Mouse (Mus musculus): ENCODE data around the gene Misp. TPM values are rescaled to one million over a fixed set of nuclear protein-coding genes. Genes with fewer than 3 reads are reported as not detected.

Misp gene
- total RNA-seq, 2 experiments from 2014 or later: 1.7 TPM; not detected in 1

DNA sequence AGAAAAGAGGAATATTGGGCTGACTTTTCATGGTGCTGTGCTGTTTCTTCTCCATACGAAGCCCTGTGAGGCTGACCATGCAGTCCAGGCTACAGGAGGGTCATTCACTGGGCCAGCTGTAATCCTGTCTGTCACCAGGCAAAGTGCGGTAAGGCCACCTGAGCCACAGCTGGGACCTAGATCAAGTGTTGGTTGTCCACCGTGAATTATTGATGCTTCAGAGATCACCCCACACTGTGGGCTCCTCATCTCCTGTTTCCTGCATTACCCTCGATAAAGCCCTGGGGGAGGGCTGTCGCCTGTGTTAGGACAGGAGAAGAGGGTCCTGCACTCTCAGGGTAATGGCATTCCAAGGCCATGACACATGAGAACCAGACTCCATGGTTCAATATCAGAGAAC lies 25.8 kb downstream of the Misp start:
- DNase-seq (ENCODE audit: low spot score in 2 of 2): no peak
- intact Hi-C loops (cut with DNase I): no loop called here

DNA sequence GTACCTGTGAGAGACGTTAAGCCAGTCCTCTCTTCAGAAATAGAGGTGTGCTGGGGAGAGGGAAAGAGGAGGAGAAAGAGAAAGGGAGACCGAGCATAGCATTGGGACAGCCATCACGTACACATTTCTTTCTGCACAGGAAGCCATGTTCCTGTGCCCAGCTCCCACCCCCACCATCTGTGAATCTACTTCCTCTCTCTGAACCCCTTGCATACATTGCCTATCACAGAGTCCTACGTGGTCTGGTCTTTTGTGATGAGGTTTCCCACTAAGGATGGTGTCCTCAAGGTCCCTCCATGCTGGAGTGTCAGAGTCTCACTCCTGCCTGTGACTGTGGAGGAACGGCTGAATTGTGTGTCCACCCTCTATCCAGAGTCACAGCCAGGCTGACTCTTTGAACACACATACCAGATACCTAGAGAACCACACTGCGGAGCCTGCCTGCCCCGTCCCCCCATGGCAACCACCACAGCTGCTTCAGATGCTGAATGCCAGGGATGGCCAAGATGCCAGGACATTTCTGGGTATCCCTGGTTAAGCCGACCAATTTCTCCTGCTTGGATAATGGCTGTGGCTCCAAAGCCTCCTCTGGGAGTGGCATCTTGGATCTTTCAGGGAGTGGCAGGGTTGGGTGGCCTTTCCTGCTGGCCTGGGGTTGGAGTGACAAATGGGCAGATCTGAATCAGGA lies 29.3 kb downstream of the Misp start:
- intact Hi-C loops (cut with DNase I): no loop called here
- DNase-seq (ENCODE audit: low spot score in 2 of 2): no peak

DNA sequence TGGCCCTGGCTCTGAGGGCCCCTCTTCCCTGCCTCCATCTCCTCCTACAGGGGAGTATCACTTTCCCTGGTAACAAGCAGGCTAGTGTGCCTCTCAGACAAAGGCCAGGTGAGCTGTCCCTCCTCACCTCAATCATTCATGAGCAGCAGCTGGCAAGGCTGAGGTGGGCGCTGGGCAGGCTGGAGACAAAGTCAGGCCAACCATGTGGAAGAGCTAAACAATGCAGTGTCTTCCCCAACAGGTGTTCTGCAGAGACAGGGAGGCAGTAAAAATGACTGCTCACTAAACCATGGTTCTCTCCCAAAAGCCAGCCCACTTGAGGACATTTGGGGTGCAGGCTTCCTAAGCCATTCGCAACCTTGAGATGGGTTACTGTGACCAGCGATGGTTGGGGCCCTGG lies 30.9 kb downstream of the Misp start:
- intact Hi-C loops (cut with DNase I): no loop called here
- DNase-seq (ENCODE audit: low spot score in 2 of 2): no peak

DNA sequence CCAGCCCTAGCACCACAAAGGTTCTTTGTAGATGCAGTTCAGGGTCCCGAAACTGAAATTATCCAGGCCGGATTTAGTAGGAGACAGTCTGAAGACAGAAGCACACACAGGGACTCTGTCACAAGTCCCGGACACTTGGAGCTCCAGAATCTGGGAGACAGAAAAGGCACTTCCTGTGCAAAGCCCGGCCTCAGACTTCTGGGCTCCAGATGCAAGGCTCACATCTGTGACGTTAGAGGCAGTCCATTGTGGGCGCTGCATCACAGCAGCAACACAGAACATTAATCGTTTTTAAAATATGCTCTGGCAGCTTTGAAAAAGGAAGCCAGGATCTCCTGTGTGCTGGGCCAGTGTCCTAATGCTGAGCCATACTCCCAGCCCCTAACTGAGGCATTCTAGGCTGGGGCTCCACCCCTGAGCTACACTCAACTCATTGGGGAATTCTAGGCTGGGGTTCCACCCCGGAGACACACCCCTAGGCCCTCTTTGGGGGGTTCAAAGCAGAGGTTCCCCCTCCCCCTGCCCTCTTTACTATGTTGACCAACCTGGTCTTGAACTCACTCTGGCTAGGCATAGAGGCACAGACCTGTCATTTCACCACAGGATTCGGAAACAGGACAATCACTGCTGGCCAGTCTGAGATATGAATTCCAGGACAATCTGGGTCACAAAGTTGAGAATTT lies 31.5 kb downstream of the Misp start:
- intact Hi-C loops (cut with DNase I): no loop called here

DNA sequence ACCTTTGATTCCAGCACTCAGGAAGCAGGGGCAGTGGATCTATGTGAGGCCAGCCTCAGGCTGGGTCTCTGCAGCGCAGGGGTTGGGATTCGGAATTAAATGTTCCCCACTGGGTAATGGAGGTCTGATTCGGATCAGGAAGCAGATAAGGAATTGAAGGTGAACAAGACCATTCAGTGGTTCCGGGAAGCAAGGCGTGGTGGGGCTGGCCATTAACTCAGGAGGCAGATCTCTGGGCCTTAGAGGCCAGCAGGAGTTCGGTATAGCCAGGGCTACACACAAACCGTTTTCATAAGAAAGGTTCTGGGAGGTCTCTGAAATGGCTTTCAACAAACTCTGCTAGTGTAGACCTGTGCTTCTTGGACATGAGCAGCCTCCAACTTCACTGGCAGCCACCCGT lies 32.0 kb downstream of the Misp start:
- intact Hi-C loops (cut with DNase I): no loop called here

More for the DNA sequence above, 31.5 kb downstream of the Misp start:
- DNase-seq (ENCODE audit: low spot score in 2 of 2): no peak

DNA sequence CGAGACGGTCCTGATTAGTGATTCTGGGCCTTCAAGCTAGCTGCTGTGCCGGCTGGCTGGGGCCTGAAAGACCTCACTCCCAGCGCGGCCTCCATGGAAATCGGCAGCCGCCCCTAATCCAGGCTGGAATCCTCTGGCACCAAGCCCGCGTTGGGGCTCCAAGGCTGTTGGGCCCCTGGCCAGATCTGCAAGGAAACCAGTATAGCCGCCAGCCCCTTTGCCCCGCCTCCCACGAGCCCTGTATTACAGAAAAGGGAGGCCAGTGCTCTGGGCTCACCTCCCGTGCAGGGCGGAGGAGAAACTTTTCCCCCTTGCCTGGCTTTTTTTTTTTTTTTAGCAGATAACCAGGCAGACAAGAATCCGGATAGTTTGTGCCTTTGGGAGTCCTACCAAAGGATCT lies 32.6 kb downstream of the Misp start:
- DNase-seq (ENCODE audit: low spot score in 2 of 2): peak; percentile 78 to 82
- intact Hi-C loops (cut with DNase I): no loop called here

More for the DNA sequence above, 32.0 kb downstream of the Misp start:
- no peak for DNase-seq (ENCODE audit: low spot score in 2 of 2)

DNA sequence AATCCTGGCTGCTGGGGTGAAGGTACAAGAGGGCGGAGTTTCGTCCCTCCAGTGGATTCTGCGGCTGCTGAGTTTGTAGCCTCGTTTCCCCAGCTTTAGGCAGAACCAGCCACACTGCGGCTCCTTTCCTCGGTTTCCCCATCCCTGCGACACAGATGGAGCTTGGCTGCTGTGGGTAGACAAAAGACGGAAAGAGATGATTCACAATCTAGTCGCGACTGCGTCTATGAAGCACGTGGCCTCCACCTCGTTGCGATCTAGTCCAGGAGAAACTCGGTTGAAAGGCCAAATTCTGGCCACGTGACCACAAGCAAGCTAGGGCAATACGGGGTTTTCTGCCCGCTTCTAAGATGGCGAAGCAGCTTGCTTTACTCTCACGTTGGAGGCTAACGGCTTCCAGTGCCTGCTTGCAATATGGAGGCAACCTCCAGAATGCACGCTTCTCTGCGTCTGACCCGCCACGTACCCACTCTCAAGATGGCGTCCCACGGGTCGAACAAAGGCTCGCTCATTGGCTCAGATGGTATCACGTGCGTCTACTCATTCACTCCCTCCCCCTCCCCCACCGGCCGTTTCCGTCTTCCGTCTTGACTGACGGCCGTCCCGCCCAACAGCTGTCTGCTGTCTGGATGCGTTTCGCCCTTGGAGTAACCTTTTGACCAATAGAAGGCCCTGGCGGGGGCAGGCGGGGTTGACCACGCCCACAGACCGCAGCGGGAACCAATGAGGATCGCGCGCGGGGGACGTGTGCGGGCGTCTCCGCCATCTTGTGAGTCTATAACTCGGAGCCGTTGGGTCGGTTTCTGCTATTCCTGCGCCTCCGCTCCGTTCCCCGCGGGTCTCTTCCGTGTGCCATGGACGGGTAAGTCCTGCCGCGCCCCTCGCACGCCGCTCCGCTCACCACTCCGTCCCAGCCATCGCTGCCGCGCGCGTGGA lies 33.3 kb downstream of the Misp start, which contains the start of gene Ptbp1:
Gene Ptbp1 (plus strand): TSS at position 568 of the 936 bp plus-strand sequence.
- peak; percentile 98 to 99 for DNase-seq (ENCODE audit: low spot score in 2 of 2)
- intact Hi-C loops (cut with DNase I): loop anchor here (1.0 to 2.0 kb wide), 2 partner anchors 21 to 87 kb away; partner anchors contain the start of genes Plppr3 and Prtn3

DNA sequence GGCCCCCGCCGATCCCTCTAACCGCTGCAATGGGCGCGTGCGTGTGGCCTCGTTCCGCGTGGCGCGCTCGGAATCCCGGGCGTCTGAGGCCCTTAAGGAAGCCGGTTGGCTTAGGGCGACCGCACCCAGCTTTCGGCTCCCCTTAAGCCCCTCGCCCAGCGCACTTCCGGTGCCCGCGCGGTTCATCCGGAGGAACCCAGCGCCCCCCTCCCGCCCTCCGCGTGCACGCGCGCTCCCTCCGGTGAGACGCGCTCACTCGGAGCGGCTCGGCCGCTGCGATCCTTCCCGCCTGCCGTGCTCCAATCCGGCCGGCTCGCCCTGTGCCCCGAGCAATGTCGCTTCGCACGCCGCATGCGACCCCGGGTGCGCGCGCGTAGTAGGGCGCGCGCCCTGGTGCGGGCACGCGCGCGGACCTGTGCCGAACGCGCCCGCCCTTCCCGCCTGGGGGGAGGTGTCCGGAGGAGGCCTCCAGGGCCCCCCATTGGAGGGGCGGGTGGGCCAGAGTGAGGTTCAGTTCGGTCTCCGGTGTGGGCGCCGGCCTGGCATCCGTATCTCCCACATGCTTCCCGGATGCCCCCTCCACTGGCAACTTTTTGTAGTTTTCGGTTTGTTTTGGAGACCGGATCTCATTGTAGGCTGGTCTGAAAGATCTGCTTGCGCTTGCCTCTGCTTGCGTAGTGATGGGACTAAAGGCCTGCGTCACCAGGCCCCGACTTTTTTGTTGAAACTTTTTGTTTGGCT lies 34.2 kb downstream of the Misp start:
- intact Hi-C loops (cut with DNase I): loop anchor here (1.0 to 2.0 kb wide), 2 partner anchors 20 to 88 kb away; partner anchors contain the start of genes Plppr3 and Prtn3
- no peak for DNase-seq (ENCODE audit: low spot score in 2 of 2)

DNA sequence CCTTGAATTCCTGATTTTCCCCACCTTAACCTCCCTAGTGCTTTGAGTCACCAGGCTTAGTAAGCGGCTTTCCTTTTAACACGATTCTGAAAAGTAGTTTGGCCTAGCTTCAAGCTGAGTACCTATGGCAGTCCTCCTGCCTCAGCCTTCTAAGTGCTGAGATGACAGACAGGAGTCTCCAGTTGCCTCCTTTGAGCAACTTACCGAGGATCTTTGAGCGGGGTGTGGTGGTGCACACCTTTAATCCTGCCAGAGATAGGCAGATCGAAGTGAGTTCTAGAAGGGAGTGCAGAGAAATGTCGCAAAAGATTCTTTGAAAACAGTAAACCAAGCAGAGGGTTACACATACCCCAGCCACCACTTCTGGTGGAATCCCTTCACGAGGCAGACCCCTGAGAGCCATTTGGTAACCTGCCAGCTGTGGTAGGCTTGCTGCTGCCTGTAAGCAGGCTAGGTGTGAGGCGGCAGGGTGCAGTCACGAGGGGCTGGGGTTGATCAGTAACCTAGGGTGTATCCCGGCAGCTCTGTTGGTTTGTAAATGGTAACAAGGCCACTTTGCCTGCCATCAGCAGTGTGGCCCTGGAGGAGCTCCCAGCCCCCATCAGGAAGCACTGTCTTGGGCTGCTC lies 34.9 kb downstream of the Misp start:
- DNase-seq (ENCODE audit: low spot score in 2 of 2): no peak
- intact Hi-C loops (cut with DNase I): loop anchor here (2.0 kb wide), 1 partner anchor 19 kb away; the partner anchor contains the start of genes Plppr3 and Prtn3

DNA sequence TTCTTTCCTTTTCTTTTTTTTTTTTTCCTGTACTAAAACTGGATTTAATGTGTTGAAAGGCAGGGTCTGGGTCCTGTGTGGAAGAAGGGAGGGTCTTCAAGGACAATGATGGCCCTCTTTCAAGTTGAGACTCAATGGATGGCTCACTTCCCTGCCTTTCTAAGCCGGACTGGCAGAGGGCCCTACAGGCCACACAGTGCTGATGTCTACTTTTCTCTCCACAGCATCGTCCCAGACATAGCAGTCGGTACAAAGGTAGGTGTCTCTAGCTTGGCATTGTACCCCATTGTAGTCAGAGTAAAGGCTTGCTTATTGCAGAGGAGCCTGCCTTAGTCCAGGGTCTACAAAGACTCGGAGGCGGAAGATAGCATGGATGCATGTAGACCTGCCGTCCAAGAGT lies 35.5 kb downstream of the Misp start:
- no peak for DNase-seq (ENCODE audit: low spot score in 2 of 2)
- intact Hi-C loops (cut with DNase I): no loop called here

DNA sequence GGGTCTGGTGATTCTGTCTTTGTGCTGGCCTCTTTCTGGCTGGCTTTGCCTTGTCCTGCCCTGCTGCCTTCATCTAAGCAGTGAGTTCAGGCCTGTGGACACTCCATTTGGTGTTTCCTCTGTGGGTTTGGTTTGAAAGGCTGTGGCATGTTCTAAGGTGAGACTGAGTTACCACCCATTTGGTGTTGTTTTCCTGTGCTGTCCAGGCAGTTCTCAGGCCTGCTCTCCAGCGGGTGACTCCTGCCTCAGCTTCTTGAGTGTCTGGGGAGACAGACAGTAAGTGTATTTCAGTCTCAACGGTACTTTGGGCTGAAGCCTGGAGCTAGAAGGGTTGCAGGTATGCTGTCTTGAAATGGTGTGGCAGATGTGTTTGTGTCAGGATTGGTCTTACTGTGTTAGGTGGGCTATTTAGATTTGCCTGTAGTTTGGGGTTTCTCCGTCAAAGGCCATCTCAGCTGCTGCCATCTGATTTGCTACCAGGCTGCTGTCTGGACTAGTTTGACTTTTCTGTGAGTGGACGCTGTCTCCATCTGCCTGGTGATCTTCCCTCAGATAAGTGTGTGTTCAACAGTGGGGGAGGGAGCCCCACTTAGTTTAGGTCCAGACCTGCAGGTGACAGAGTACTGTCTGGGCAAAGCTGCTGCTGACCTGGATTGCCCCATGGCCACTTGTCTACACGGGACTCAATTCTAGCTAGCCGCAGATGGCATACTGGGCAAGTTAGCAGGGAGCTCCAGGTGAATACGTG lies 36.1 kb downstream of the Misp start:
- intact Hi-C loops (cut with DNase I): no loop called here
- no peak for DNase-seq (ENCODE audit: low spot score in 2 of 2)

DNA sequence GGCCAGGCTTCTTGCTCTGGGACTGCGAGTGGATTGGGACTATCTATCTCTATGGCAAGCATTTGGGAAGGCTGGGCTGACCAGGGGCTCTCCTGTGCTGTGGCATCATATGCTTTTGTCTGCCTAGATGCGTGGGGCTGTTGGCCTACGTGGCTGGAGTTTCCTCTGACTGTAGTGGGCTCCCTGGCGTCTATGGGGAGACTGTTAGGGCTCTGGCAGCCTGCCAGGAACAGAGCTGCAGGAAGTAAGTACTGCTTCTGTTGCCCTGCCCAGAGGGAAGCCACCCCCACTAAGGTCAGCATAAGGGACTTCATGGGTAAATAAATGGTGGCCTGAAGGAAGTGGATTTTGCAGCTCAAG lies 36.6 kb downstream of the Misp start:
- intact Hi-C loops (cut with DNase I): no loop called here
- DNase-seq (ENCODE audit: low spot score in 2 of 2): no peak

DNA sequence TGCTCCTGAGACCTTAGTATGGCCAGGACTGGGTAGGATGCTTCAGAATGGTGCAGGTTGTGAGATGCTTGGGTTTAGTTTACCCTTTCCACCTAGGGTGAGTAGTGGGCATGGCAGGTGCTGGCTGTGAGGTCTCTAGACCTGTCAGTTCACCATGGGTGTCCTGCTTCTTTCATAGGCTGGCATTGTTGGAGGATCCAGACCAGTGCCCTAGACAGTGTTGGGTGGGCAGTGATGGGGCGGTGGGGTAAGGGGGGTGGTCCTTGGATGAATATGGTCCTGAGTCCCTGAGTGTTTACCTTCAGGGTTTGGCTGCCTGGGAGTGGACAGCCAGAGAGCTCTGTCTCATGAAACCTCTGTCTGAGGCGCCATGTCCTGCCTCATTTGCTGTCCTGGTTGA lies 37.1 kb downstream of the Misp start:
- no peak for DNase-seq (ENCODE audit: low spot score in 2 of 2)
- intact Hi-C loops (cut with DNase I): no loop called here

DNA sequence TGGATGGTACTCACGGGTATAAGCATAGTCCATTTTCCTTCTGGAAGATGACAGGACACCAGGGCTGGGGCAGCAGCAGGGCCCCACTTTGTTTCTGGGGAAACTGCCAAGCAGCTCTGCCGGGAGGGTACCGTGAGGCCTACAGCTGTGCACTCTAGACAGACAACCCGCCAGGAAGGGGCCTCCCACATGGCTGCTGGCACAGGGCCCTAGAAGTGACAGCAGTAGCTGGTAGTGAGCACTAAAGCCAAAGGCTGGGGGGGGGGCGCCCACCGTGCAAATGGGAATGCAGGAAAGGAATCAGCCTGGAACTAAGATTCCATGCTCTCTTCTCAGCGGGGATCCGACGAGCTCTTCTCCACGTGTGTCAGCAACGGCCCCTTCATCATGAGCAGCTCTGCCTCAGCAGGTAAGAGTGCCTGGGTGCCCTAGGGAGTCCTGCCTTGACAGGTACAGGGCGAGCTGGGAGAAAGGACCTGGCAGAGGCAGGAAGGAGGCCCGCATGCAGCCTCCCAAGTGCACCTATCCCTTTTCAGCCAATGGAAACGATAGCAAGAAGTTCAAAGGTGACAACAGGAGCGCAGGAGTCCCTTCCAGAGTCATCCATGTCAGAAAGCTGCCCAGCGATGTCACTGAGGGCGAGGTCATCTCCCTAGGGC lies 37.8 kb downstream of the Misp start:
- intact Hi-C loops (cut with DNase I): no loop called here

DNA sequence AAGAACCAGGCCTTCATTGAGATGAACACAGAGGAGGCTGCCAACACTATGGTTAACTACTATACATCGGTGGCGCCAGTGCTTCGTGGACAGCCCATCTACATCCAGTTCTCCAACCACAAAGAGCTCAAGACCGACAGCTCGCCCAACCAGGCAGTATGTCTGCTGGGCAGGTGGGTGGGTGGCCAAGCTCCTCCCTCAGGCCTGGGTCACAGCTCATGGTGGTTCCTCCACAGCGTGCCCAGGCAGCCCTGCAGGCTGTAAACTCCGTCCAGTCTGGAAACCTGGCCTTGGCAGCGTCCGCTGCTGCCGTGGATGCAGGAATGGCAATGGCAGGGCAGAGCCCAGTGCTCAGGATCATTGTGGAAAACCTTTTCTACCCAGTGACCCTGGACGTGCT lies 38.3 kb downstream of the Misp start:
- intact Hi-C loops (cut with DNase I): no loop called here
- DNase-seq (ENCODE audit: low spot score in 2 of 2): no peak

More for the DNA sequence above, 37.8 kb downstream of the Misp start:
- peak in 1 of 2 experiments; percentile 67 for DNase-seq (ENCODE audit: low spot score in 2 of 2)

DNA sequence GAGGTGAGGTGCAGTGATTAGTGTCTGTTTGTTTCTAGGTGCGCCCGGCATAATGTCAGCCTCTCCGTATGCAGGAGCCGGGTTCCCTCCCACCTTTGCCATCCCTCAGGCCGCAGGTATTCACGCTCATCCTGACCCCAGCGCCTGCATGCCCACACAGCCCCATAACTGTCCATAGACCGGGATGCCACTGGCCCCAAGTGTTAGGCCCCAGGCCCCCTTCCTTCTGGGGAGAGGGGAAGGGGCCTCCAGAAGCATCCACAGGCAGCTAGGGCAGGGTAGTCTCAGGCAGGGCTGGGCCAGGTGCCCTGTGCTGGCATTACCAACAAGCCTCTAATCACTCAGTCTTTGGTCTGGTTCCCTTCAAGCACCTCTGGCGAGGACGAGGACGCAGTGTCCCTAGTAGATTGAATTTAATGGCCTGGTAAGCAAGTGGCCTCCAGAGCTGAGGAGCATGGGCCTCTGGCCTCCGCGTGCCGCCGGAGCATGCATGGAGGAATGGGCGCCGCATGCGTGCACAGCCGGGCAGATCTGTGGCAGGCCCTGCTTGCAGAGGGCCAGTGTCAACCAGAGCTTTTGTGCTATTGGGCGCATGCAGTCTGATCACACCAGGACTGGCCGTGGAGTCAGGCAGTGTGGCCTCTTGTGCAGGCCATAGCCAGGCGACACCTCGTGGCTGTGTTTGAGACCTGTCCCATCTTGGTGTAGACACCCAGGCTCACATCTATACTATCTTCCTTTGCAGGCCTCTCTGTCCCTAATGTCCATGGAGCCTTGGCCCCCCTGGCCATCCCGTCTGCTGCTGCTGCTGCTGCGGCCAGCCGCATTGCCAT lies 39.5 kb downstream of the Misp start:
- intact Hi-C loops (cut with DNase I): no loop called here
- DNase-seq (ENCODE audit: low spot score in 2 of 2): no peak
